Mouse (Mus musculus) cerebellum, adult 11 months (tissue): ENCODE data around the gene Pmepa1.

ENCODE experiments used
- DNase-seq: peaks from one replicate; pipeline ENCODE4 v3.0.0; 2022

The Pmepa1 gene

GRCm38 (mm10) chr2:173183311-173183710 is 93.0 kb downstream of the Pmepa1 start:
- DNase-seq, result no peak

DNA sequence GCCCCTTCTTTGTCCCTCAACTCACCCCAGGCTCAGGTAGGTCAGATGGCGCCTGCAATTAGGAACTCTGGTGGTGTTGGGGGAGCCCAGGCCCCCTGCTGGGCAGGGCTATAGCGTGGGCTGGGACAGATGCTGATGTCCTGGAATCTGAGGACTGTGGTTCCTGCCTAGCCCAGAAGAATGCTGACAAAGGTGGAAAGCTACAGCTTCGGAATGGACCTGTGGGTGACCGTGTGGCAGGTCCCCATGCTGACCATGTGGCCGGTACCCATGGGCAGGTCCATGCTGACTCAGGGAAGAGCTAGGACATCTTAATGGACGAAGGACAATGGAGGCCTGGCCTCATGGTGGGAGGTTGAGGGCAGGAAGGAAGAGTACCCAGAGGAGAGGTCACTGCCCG is 93.5 kb downstream of the Pmepa1 start:
- DNase-seq, result no peak

- no peak for DNase-seq
These were observed 94.4 kb downstream of the Pmepa1 start for GRCm38 (mm10) chr2:173181901-173182300.

DNA sequence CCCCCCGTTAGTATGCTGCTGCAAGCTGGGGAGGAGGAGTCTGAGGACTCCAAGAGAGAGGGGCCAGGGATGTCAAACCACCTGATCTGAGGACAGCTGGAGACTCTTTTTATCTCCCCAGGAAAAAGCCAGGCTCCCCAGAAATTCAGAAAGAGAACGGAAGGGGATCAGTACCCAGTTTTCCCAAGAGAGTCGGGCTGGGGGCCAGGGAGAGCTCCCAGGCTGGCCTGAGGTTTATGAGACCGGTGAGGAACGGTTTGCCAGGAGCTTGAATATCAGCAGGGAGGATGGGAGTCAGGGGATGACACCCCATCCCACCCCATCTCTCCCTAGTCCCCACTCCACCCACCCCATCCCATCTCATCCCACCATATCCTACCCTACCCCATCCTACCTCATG is 94.8 kb downstream of the Pmepa1 start:
- DNase-seq, result no peak

DNA sequence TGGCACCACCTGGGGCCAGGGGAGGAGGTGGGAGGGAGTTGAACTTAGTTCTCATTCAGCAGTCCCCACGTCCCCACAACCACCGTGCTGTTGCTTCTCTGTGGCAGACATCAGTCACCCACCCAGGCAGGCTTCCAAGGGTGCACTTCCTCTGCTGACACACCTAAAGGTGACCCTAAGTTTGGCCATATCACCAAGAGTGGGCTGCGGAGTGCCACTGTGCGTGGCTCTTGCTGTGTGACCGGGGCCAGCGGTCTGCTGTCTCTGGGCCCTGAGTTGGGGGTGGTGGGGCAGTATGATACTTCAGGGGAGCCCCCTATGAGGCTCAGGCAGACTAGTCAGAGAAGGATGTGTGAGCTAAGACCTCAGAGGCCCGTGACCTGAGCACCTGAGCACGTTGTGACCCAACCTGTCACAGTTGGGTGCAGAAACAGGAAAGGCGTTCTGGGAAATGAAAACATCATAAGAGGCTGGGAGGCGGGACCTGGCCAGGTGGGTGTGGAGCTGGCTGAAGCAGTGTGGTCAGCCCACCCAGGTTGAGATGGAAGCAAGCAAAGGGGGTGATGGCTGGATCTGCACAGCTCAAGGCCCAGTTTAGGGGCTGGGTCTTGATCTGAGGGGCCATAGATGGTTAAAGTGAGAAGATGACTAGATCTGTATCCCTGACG is 95.5 kb downstream of the Pmepa1 start:
- DNase-seq, result no peak

DNA sequence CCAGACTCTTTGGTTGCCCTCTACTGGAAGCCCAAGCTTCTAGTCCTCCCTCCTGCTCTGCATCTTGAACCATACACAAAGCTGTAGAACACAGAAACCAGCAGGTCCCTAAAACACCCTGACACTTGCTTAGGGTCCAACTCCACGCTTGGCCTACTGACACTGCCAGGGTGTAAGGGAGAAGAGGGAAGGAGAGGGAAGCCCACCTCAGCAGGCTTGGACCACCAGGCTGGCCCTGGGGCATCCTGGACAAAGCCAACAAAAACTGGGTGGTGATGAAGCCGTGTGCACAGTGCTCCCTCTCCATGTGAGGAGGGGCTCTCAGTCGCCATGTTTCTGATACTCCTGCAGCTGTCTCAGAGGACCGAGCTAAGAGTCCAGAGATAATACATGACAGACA is 96.3 kb downstream of the Pmepa1 start:
- DNase-seq, result no peak

DNA sequence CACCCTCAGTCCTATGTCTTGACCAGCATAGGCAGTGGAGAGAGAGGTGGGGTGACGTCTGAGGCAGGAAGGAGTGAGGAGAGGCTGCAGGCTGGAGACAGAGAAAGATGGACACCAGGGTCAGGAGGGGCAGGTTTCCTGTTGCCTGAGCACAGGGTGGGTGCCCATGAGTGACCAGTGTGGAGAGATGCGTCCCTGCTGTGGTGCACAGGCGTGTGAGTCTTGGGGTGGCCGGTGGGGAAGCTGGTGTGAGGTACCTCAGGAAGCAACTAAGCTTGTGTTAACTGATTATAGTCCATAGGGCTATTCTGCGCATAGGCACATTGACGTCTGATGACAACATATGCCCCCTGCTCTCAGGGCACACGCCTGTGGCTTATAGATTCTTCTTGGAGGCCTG is 97.3 kb downstream of the Pmepa1 start:
- no peak for DNase-seq

DNA sequence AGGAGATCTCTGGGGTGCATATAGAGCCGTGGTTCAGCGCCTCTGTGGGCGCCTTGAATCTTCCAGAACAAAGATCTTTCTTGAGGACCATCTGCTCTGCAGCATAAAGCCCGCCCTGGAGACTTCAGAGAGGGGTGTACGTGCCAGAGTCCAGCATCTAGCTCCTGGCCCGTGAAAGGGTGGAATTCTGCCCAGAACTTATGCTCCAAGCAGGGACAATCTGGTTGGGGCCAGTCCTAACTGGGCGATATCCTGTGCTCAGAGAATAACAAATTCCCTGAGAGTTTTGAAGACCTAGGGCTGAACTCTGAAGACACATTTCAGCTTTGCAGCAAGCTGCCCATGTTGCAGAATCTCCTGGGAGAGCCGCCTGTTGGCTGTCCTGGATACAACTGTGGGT is 98.4 kb downstream of the Pmepa1 start:
- DNase-seq, result no peak

DNA sequence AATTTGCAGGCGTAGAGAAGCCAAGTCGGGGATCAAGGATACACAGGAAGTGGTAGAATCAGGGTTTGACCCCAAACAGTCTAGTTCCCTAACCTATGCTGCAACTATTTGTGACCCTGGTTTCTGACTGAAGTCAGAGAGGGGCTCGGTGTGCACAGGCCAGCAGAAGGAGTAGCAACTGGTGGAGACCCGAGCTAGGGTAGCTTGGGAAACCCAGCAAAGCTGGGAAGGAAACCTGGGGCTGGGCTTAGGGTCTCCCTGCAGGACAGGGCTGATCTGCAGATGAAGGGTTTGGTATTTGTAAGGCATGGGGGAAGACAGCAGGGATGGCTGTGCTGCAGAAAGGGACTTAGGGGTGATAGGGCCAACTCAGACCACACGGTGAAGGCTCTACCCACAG is 98.9 kb downstream of the Pmepa1 start:
- no peak for DNase-seq

GRCm38 (mm10) chr2:173175703-173176102 is 100.6 kb downstream of the Pmepa1 start:
- no peak for DNase-seq

- DNase-seq, result no peak
These were observed 101.8 kb downstream of the Pmepa1 start for GRCm38 (mm10) chr2:173174569-173174968.
